Mouse (Mus musculus): ENCODE measurements at regions not wholly inside any gene's neighbourhood (a gene's known extent, or its start where the extent isn't known, plus 50 kb on each side); places are given as distances from the start of the nearest gene placed in this dataset.

GRCm38 (mm10) chr13:107837206-107837952 is 206.9 kb upstream of the Smim15 start:
- no peak for DNase-seq (ENCODE audit: extremely low read depth, insufficient read length, low spot score)

- DNase-seq (ENCODE audit: extremely low read depth, insufficient read length, low spot score): no peak
Observed at GRCm38 (mm10) chr13:107835756-107836385, 208.4 kb upstream of the Smim15 start.

GRCm38 (mm10) chr13:107831997-107832396 is 212.2 kb upstream of the Smim15 start:
- DNase-seq (ENCODE audit: extremely low read depth, insufficient read length, low spot score): no peak

GRCm38 (mm10) chr13:107831221-107831681 is 213.0 kb upstream of the Smim15 start:
- peak; percentile 97 for DNase-seq (ENCODE audit: extremely low read depth, insufficient read length, low spot score)

GRCm38 (mm10) chr13:107830281-107830680 is 214.0 kb upstream of the Smim15 start:
- DNase-seq (ENCODE audit: extremely low read depth, insufficient read length, low spot score): peak; percentile 24

- DNase-seq (ENCODE audit: extremely low read depth, insufficient read length, low spot score): peak; percentile 15
Observed at GRCm38 (mm10) chr13:107829861-107830260, 214.4 kb upstream of the Smim15 start.

- DNase-seq (ENCODE audit: extremely low read depth, insufficient read length, low spot score): no peak
Observed at GRCm38 (mm10) chr13:107825636-107826035, 218.6 kb upstream of the Smim15 start.

GRCm38 (mm10) chr13:107823342-107823741 is 220.9 kb upstream of the Smim15 start:
- DNase-seq (ENCODE audit: extremely low read depth, insufficient read length, low spot score): no peak

GRCm38 (mm10) chr13:107822198-107822597 is 222.0 kb upstream of the Smim15 start:
- DNase-seq (ENCODE audit: extremely low read depth, insufficient read length, low spot score): no peak

GRCm38 (mm10) chr13:107813562-107814161 is 230.6 kb upstream of the Smim15 start:
- DNase-seq (ENCODE audit: extremely low read depth, insufficient read length, low spot score): no peak

- DNase-seq (ENCODE audit: extremely low read depth, insufficient read length, low spot score): no peak
Observed at GRCm38 (mm10) chr13:107812014-107812413, 232.2 kb upstream of the Smim15 start.

GRCm38 (mm10) chr13:107810802-107811192 is 233.4 kb upstream of the Smim15 start:
- no peak for DNase-seq (ENCODE audit: extremely low read depth, insufficient read length, low spot score)

- DNase-seq (ENCODE audit: extremely low read depth, insufficient read length, low spot score): no peak
Observed at GRCm38 (mm10) chr13:107810060-107810801, 234.0 kb upstream of the Smim15 start.

- no peak for DNase-seq (ENCODE audit: extremely low read depth, insufficient read length, low spot score)
Observed at GRCm38 (mm10) chr13:107808961-107809360, 235.3 kb upstream of the Smim15 start.

- no peak for DNase-seq (ENCODE audit: extremely low read depth, insufficient read length, low spot score)
Observed at GRCm38 (mm10) chr13:107804418-107804817, 239.8 kb upstream of the Smim15 start.

- DNase-seq (ENCODE audit: extremely low read depth, insufficient read length, low spot score): no peak
Observed at GRCm38 (mm10) chr13:107799199-107799945, 244.9 kb upstream of the Smim15 start.

GRCm38 (mm10) chr13:107798144-107798543 is 246.1 kb upstream of the Smim15 start:
- DNase-seq (ENCODE audit: extremely low read depth, insufficient read length, low spot score): no peak

GRCm38 (mm10) chr13:107795516-107795915 is 248.7 kb upstream of the Smim15 start:
- no peak for DNase-seq (ENCODE audit: extremely low read depth, insufficient read length, low spot score)

GRCm38 (mm10) chr13:107791770-107792169 is 252.5 kb upstream of the Smim15 start:
- DNase-seq (ENCODE audit: extremely low read depth, insufficient read length, low spot score): no peak

- no peak for DNase-seq (ENCODE audit: extremely low read depth, insufficient read length, low spot score)
Observed at GRCm38 (mm10) chr13:107784971-107785370, 259.3 kb upstream of the Smim15 start.
